Mouse (Mus musculus): ENCODE measurements around the gene Tmem104.

The Tmem104 gene

GRCm38 (mm10) chr11:115262954-115263353, 75.7 kb downstream of the Tmem104 start:
- no peak for DNase-seq (ENCODE audit: low spot score in 2 of 2)

- no peak for DNase-seq (ENCODE audit: low spot score in 2 of 2)
Observed at GRCm38 (mm10) chr11:115264136-115264861, 77.0 kb downstream of the Tmem104 start.

GRCm38 (mm10) chr11:115264862-115265668, 77.8 kb downstream of the Tmem104 start:
- no peak for DNase-seq (ENCODE audit: low spot score in 2 of 2)

GRCm38 (mm10) chr11:115265771-115266399, 78.6 kb downstream of the Tmem104 start:
- no peak for DNase-seq (ENCODE audit: low spot score in 2 of 2)

GRCm38 (mm10) chr11:115266400-115266778, 79.1 kb downstream of the Tmem104 start:
- DNase-seq (ENCODE audit: low spot score in 2 of 2), result no peak

- DNase-seq (ENCODE audit: low spot score in 2 of 2), result no peak
Observed at GRCm38 (mm10) chr11:115267061-115267883, 80.0 kb downstream of the Tmem104 start, which contains the start of gene Grin2c. TSS of gene Grin2c (minus strand) at chr11:115267243.

GRCm38 (mm10) chr11:115267958-115268357, 80.7 kb downstream of the Tmem104 start:
- DNase-seq (ENCODE audit: low spot score in 2 of 2), result no peak

GRCm38 (mm10) chr11:115269330-115270066, 82.2 kb downstream of the Tmem104 start:
- no peak for DNase-seq (ENCODE audit: low spot score in 2 of 2)

- peak; percentile 88 to 94 for DNase-seq (ENCODE audit: low spot score in 2 of 2)
Observed at GRCm38 (mm10) chr11:115270148-115270861, 83.0 kb downstream of the Tmem104 start.

GRCm38 (mm10) chr11:115271052-115271451, 83.8 kb downstream of the Tmem104 start:
- no peak for DNase-seq (ENCODE audit: low spot score in 2 of 2)

GRCm38 (mm10) chr11:115271481-115271880, 84.2 kb downstream of the Tmem104 start:
- DNase-seq (ENCODE audit: low spot score in 2 of 2), result no peak

GRCm38 (mm10) chr11:115272894-115273498, 85.7 kb downstream of the Tmem104 start:
- DNase-seq (ENCODE audit: low spot score in 2 of 2), result no peak

GRCm38 (mm10) chr11:115273735-115274134, 86.4 kb downstream of the Tmem104 start:
- DNase-seq (ENCODE audit: low spot score in 2 of 2), result no peak

GRCm38 (mm10) chr11:115274178-115274577, 86.9 kb downstream of the Tmem104 start:
- DNase-seq (ENCODE audit: low spot score in 2 of 2), result no peak

- DNase-seq (ENCODE audit: low spot score in 2 of 2), result no peak
Observed at GRCm38 (mm10) chr11:115274771-115275170, 87.5 kb downstream of the Tmem104 start.

GRCm38 (mm10) chr11:115275509-115275908, 88.2 kb downstream of the Tmem104 start:
- DNase-seq (ENCODE audit: low spot score in 2 of 2), result no peak

GRCm38 (mm10) chr11:115275954-115276353, 88.7 kb downstream of the Tmem104 start:
- no peak for DNase-seq (ENCODE audit: low spot score in 2 of 2)

- DNase-seq (ENCODE audit: low spot score in 2 of 2), result peak; percentile 98 to 99
Observed at GRCm38 (mm10) chr11:115276780-115277603, 89.7 kb downstream of the Tmem104 start, which contains the start of gene Fdxr. TSS of gene Fdxr (minus strand) at chr11:115277050.

GRCm38 (mm10) chr11:115277604-115277975, 90.3 kb downstream of the Tmem104 start:
- DNase-seq (ENCODE audit: low spot score in 2 of 2), result no peak

All from right cerebral cortex, adult 2 months (tissue).